ENCODE assay signal across 8 mouse cellular contexts in the genomic region with DNA sequence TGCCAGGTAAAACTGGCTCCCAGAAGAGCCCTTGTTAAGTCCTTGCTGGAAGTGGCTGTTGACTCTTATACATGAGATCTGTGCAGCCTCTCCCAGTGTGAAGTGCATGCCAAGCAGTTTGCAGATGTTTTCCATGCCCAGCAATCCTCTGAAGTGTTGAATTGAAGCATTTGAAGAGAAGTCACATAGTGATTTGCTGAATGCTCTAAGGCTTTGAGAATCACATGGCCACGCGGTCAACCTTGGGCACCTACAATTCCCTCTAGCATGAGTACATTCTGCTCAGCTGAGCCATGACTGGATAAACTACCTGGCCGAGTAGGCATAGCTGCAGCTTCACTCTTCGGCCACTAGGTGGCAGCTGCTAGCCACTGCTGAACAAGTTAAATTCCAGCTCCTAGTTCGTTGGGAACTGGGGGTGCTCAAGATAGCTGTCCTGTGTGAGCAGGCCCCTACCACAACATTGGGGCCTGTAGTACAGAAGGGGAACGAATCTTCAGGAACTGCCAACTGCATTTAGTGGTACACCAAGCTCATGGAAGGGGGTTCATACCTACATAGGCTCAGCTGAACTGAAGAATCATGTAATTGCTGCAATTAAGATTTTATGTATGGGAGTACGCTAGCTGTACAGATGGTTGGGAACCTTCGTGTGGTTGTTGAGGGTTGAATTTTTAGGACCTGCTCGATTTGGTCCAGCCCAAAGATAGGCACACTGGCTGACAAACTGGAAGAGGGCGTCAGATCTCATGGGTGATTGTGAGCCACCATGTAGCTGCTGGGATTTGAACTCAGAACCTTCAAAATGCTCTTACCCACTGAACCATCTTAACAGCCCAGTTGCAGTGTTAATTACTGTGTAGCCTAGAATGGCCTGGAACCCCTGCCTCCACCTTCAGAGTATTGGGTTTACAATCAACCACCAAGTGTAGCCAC. TPM values are rescaled to one million over a fixed set of nuclear protein-coding genes. Genes with fewer than 3 reads are reported as not detected.
DNase-seq lines count a peak whose midpoint lies in the region; ATAC-seq and TF ChIP-seq lines count a peak whose summit lies in the region.

No protein-coding gene starts in this region.

- H3K27ac ChIP-seq in cerebellum, adult 2 months (ENCODE audit: insufficient read depth, low read length): no peak overlapping the region
- no peak overlapping the region for H3K27ac ChIP-seq in forebrain, postnatal 0 days (ENCODE audit: low read depth, low read length)
- no peak overlapping the region for H3K27ac ChIP-seq in hindbrain, embryonic 12.5 days

- H3K4me1 ChIP-seq in cerebellum, adult 2 months (ENCODE audit: control insufficient read depth, insufficient read depth, low read length): peaks cover 6% of the 10 kb centered on the region
- peaks cover 3% of the 10 kb centered on the region for H3K4me1 ChIP-seq in forebrain, postnatal 0 days (ENCODE audit: insufficient read depth)
- H3K4me1 ChIP-seq in hindbrain, embryonic 12.5 days: peaks cover 23% of the 10 kb centered on the region

- H3K4me2 ChIP-seq in forebrain, postnatal 0 days (ENCODE audit: low read depth): no peak overlapping the region
- H3K4me2 ChIP-seq in hindbrain, embryonic 12.5 days (replicated peaks): no peak overlapping the region

- TF ChIP-seq POLR2A in cerebellum, adult 2 months (IDR thresholded peaks at IDR 0.05; ENCODE audit: borderline replicate concordance, insufficient read depth, low read length): no peak

- H3K9me3 ChIP-seq in forebrain, postnatal 0 days (ENCODE audit: low read length): no peaks in the 10 kb centered on the region
- no peaks in the 10 kb centered on the region for H3K9me3 ChIP-seq in hindbrain, embryonic 12.5 days (replicated peaks)

- peak; percentile 73 for ATAC-seq in forebrain, postnatal 0 days
- ATAC-seq in hindbrain, embryonic 12.5 days (ENCODE audit: low FRiP score): peak; percentile 53

- peak; percentile 91 for DNase-seq in NIH3T3 (ENCODE audit: low read depth)
- peak; percentile 72 for DNase-seq in cerebellum, adult 2 months
- DNase-seq in forebrain, postnatal 0 days: peak; percentile 91
- peak; percentile 74 to 77 for DNase-seq in layer of hippocampus, postnatal 14 days (ENCODE audit: low spot score in 2 of 2)
- DNase-seq in lung, postnatal 4 days: peak; percentile 86 to 87
- peak; percentile 71 to 75 for DNase-seq in right cerebral cortex, adult 2 months (ENCODE audit: low spot score in 2 of 2)
- DNase-seq in urinary bladder, postnatal 36 days (ENCODE audit: low spot score in 2 of 2): peak; percentile 59 to 69

- peaks cover 56% of the 10 kb centered on the region for H3K36me3 ChIP-seq in forebrain, postnatal 0 days (ENCODE audit: insufficient read depth)
- H3K36me3 ChIP-seq in hindbrain, embryonic 12.5 days: peaks cover 46% of the 10 kb centered on the region

- H3K27me3 ChIP-seq in cerebellum, adult 2 months (ENCODE audit: control insufficient read depth, insufficient read depth, low read length): no peaks in the 10 kb centered on the region
- no peaks in the 10 kb centered on the region for H3K27me3 ChIP-seq in forebrain, postnatal 0 days (ENCODE audit: insufficient read depth, low read length)
- H3K27me3 ChIP-seq in hindbrain, embryonic 12.5 days: no peaks in the 10 kb centered on the region

- peak; percentile 99 for TF ChIP-seq CTCF in cerebellum, adult 2 months (IDR thresholded peaks at IDR 0.05; ENCODE audit: borderline replicate concordance, insufficient read depth, low read depth, low read length)
- peak; percentile 99 for TF ChIP-seq CTCF in forebrain, postnatal 0 days (IDR thresholded peaks at IDR 0.05; ENCODE audit: low read depth)

- WGBS in cerebellum, adult 2 months: 29% methylated on average over 10 of the region's 10 CpGs
- WGBS in forebrain, postnatal 0 days: 27% methylated on average over 10 of the region's 10 CpGs
- 35% methylated on average over 10 of the region's 10 CpGs for WGBS in hindbrain, embryonic 12.5 days

- no peak overlapping the region for H3K4me3 ChIP-seq in cerebellum, adult 2 months (replicated peaks; ENCODE audit: insufficient read depth, low read depth, low read length)
- H3K4me3 ChIP-seq in forebrain, postnatal 0 days (ENCODE audit: low read depth, low read length): no peak overlapping the region
- no peak overlapping the region for H3K4me3 ChIP-seq in hindbrain, embryonic 12.5 days

- no peak overlapping the region for H3K9ac ChIP-seq in forebrain, postnatal 0 days
- H3K9ac ChIP-seq in hindbrain, embryonic 12.5 days: no peak overlapping the region

RNA-seq across cellular contexts. Expression of gene Rps19, which starts 6.4 kb away (rescaled TPM):
- 282 and 314 TPM in 2 replicates for polyA plus RNA-seq in cerebellum, adult 2 months (2012; rRNA removed)
- total RNA-seq in forebrain, postnatal 0 days (2014; rRNA removed): 581 and 723 TPM in 2 replicates
- polyA plus RNA-seq in forebrain, postnatal 0 days (2015; fragmentation: Nextera tagmentation; extraction: Ambion mirVana): 1,350 and 1,888 TPM in 2 replicates
- 1,212 and 1,459 TPM in 2 replicates for polyA plus RNA-seq in hindbrain, embryonic 12.5 days (2016; fragmentation: Nextera tagmentation; extraction: Ambion mirVana)
- total RNA-seq in layer of hippocampus, postnatal 14 days (2021): 100 to 1,000 TPM; 452 TPM

RNA-seq across cellular contexts. Expression of gene Cd79a, which starts 6.6 kb away (rescaled TPM):
- 0.85 and 1.1 TPM in 2 replicates for polyA plus RNA-seq in cerebellum, adult 2 months (2012; rRNA removed)
- 0.15 and 0.33 TPM in 2 replicates for total RNA-seq in forebrain, postnatal 0 days (2014; rRNA removed)
- polyA plus RNA-seq in forebrain, postnatal 0 days (2015; fragmentation: Nextera tagmentation; extraction: Ambion mirVana): 0.47 and 0.54 TPM in 2 replicates
- polyA plus RNA-seq in hindbrain, embryonic 12.5 days (2016; fragmentation: Nextera tagmentation; extraction: Ambion mirVana): 0.23 and 0.36 TPM in 2 replicates
- under 1 TPM; 0.37 to 0.43 TPM for total RNA-seq in layer of hippocampus, postnatal 14 days (2021)

RNA-seq across cellular contexts. Expression of gene Arhgef1, which starts 12.2 kb away (rescaled TPM):
- polyA plus RNA-seq in cerebellum, adult 2 months (2012; rRNA removed): 162 and 173 TPM in 2 replicates
- 24.5 and 30.3 TPM in 2 replicates for total RNA-seq in forebrain, postnatal 0 days (2014; rRNA removed)
- polyA plus RNA-seq in forebrain, postnatal 0 days (2015; fragmentation: Nextera tagmentation; extraction: Ambion mirVana): 16.7 and 26.8 TPM in 2 replicates
- polyA plus RNA-seq in hindbrain, embryonic 12.5 days (2016; fragmentation: Nextera tagmentation; extraction: Ambion mirVana): 91.2 and 91.8 TPM in 2 replicates
- 10 to 100 TPM; 78.2 to 82.2 TPM for total RNA-seq in layer of hippocampus, postnatal 14 days (2021)

RNA-seq across cellular contexts. Expression of gene Dmrtc2, which starts 20.7 kb away (rescaled TPM):
- polyA plus RNA-seq in cerebellum, adult 2 months (2012; rRNA removed): not detected in 2 replicates
- 0.08 TPM in 1 of 2 replicates, not detected in the other for total RNA-seq in forebrain, postnatal 0 days (2014; rRNA removed)
- 0.23 and 0.28 TPM in 2 replicates for polyA plus RNA-seq in forebrain, postnatal 0 days (2015; fragmentation: Nextera tagmentation; extraction: Ambion mirVana)
- polyA plus RNA-seq in hindbrain, embryonic 12.5 days (2016; fragmentation: Nextera tagmentation; extraction: Ambion mirVana): 0.27 TPM in 1 of 2 replicates, not detected in the other
- total RNA-seq in layer of hippocampus, postnatal 14 days (2021): not detected

RNA-seq across cellular contexts. Expression of gene Lypd4, which starts 20.8 kb away (rescaled TPM):
- not detected in 2 replicates for polyA plus RNA-seq in cerebellum, adult 2 months (2012; rRNA removed)
- not detected in 2 replicates for total RNA-seq in forebrain, postnatal 0 days (2014; rRNA removed)
- polyA plus RNA-seq in forebrain, postnatal 0 days (2015; fragmentation: Nextera tagmentation; extraction: Ambion mirVana): not detected in 2 replicates
- polyA plus RNA-seq in hindbrain, embryonic 12.5 days (2016; fragmentation: Nextera tagmentation; extraction: Ambion mirVana): not detected in 2 replicates
- total RNA-seq in layer of hippocampus, postnatal 14 days (2021): not detected
